In the genomic region with DNA sequence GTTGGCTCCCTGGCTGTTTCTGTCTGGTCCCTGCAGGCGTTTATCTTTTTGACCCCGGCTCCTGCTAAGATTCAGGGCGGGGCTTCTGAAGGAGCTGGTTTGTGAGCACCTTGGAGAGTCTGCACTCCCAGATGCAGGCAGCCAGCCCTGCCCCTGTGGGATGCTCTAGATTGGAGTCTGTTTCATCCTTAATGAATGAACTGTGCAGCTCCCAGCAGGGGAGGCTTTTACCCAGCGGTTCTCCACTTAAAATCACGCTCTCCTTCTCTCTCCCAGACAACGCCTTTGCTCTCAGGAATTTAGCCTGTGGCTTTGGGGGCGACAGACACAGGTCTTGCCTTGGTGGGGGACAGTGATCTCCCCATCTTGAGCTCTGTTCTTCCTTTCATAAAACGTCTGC, we compare ENCODE assay signal across 15 mouse cellular contexts. TPM values are rescaled to one million over a fixed set of nuclear protein-coding genes. Genes with fewer than 3 reads are reported as not detected.
DNase-seq lines count a peak whose midpoint lies in the region; ATAC-seq lines count a peak whose summit lies in the region.
"Had no signal": no experiment of that assay in that cellular context is flagged by ENCODE, and none has a peak within 500 bp of the region (broad histone marks: within the 10 kb centered on the region; RNA-seq: fewer than 3 reads in every experiment).

No protein-coding gene starts in this region.

- H3K4me3 ChIP-seq in hindbrain, embryonic 13.5 days: no peak overlapping the region
- no peak overlapping the region for H3K4me3 ChIP-seq in hindbrain, embryonic 16.5 days (ENCODE audit: low read length)
- H3K4me3 ChIP-seq in forebrain, embryonic 10.5 days: no peak overlapping the region
- H3K4me3 ChIP-seq: heart, embryonic 13.5 days; megakaryocyte, embryonic 14.5 days; neural tube, embryonic 12.5 days had no signal

- ATAC-seq in hindbrain, embryonic 13.5 days (ENCODE audit: low FRiP score): no peak
- no peak for ATAC-seq in hindbrain, embryonic 16.5 days
- ATAC-seq in erythroblast, adult 5-6 weeks (replicated peaks; ENCODE audit: low FRiP score, poor library complexity, severe bottlenecking): no peak

- 0 out of 2 replicates have a peak overlapping the region, but pooled peaks have one; percentile 8 for H3K9ac ChIP-seq in hindbrain, embryonic 13.5 days
- no peak overlapping the region for H3K9ac ChIP-seq in hindbrain, embryonic 16.5 days (ENCODE audit: low read depth, low read length)
- H3K9ac ChIP-seq: heart, embryonic 13.5 days; neural tube, embryonic 12.5 days had no signal

- peak overlapping the region; percentile 60 for H3K27ac ChIP-seq in hindbrain, embryonic 13.5 days
- H3K27ac ChIP-seq in hindbrain, embryonic 16.5 days (ENCODE audit: low read depth, low read length): no peak overlapping the region
- peak overlapping the region; percentile 36 for H3K27ac ChIP-seq in forebrain, embryonic 10.5 days
- H3K27ac ChIP-seq: heart, embryonic 13.5 days; neural tube, embryonic 12.5 days had no signal

- peaks cover 24% of the 10 kb centered on the region for H3K4me1 ChIP-seq in hindbrain, embryonic 13.5 days (replicated peaks)
- H3K4me1 ChIP-seq in hindbrain, embryonic 16.5 days (ENCODE audit: control insufficient read depth, insufficient read depth, low read depth, low read length): peaks cover 9% of the 10 kb centered on the region
- peaks cover 34% of the 10 kb centered on the region for H3K4me1 ChIP-seq in forebrain, embryonic 10.5 days
- H3K4me1 ChIP-seq: heart, embryonic 13.5 days; megakaryocyte, embryonic 14.5 days had no signal

- H3K27me3 ChIP-seq in hindbrain, embryonic 13.5 days: no peaks in the 10 kb centered on the region
- no peaks in the 10 kb centered on the region for H3K27me3 ChIP-seq in hindbrain, embryonic 16.5 days (replicated peaks; ENCODE audit: control insufficient read depth, insufficient read depth, low read length)
- peaks cover 6% of the 10 kb centered on the region; the same call in 1 of the 2 replicates for H3K27me3 ChIP-seq in forebrain, embryonic 10.5 days (ENCODE audit: poor library complexity, severe bottlenecking)
- H3K27me3 ChIP-seq: heart, embryonic 13.5 days; megakaryocyte, embryonic 14.5 days; neural tube, embryonic 12.5 days had no signal

- peak; percentile 23 for DNase-seq in MN1 (ENCODE audit: low spot score)
- DNase-seq in forebrain, embryonic 10.5 days (ENCODE audit: extremely low spot score, low spot score): peak; percentile 36
- peak; percentile 35 for DNase-seq in mesoderm, embryonic 11.5 days (ENCODE audit: low read depth, low spot score)
- DNase-seq in heart, postnatal 10 days: no peak
- DNase-seq in liver: no peak
- DNase-seq: cerebellum, adult 2 months; kidney, adult 8-10 months had no signal

- peak overlapping the region; percentile 7; the same call in 1 of the 2 replicates for H3K4me2 ChIP-seq in hindbrain, embryonic 13.5 days
- no peak overlapping the region for H3K4me2 ChIP-seq in hindbrain, embryonic 16.5 days (ENCODE audit: low read length)
- H3K4me2 ChIP-seq: heart, embryonic 13.5 days; liver, embryonic 11.5 days; neural tube, embryonic 12.5 days had no signal

- no peaks in the 10 kb centered on the region for H3K36me3 ChIP-seq in hindbrain, embryonic 13.5 days
- no peaks in the 10 kb centered on the region for H3K36me3 ChIP-seq in hindbrain, embryonic 16.5 days (ENCODE audit: control insufficient read depth, insufficient read depth, low read length)
- H3K36me3 ChIP-seq in forebrain, embryonic 10.5 days (replicated peaks): no peaks in the 10 kb centered on the region
- H3K36me3 ChIP-seq: heart, embryonic 13.5 days; neural tube, embryonic 12.5 days had no signal

- 3% methylated on average over 8 of the region's 8 CpGs for WGBS in hindbrain, embryonic 13.5 days
- WGBS in hindbrain, embryonic 16.5 days: 1% methylated on average over 8 of the region's 8 CpGs
- WGBS in forebrain, embryonic 10.5 days: 2% methylated on average over 8 of the region's 8 CpGs

- intact Hi-C loops in heart, postnatal 10 days (cut with DNase I): no loop called here

- no peaks in the 10 kb centered on the region for H3K9me3 ChIP-seq in hindbrain, embryonic 13.5 days
- H3K9me3 ChIP-seq in hindbrain, embryonic 16.5 days (ENCODE audit: control insufficient read depth, low read length): no peaks in the 10 kb centered on the region
- H3K9me3 ChIP-seq in forebrain, embryonic 10.5 days: no peaks in the 10 kb centered on the region; the same call in 1 of the 2 replicates
- H3K9me3 ChIP-seq: heart, embryonic 13.5 days; neural tube, embryonic 12.5 days had no signal

RNA-seq across cellular contexts. Expression of a gene that starts 43.3 kb away (rescaled TPM):
- 3.0 and 3.4 TPM in 2 replicates for polyA plus RNA-seq in hindbrain, embryonic 13.5 days (2015; fragmentation: Nextera tagmentation; extraction: Ambion mirVana)
- 3.9 and 4.2 TPM in 2 replicates for polyA plus RNA-seq in hindbrain, embryonic 16.5 days (2015; fragmentation: Nextera tagmentation; extraction: Ambion mirVana)
- polyA plus RNA-seq in forebrain, embryonic 10.5 days (2016; fragmentation: Nextera tagmentation; extraction: Ambion mirVana): 0.20 and 0.27 TPM in 2 replicates
- under 1 TPM in 1 of 2 experiments, not detected in 1; 0.02 TPM for total RNA-seq in heart, postnatal 10 days (2021)
- total RNA-seq in erythroblast, adult 5-6 weeks (2015; ENCODE audit: low replicate concordance): not detected in 2 replicates
- not detected in 2 replicates for total RNA-seq in erythroblast, adult 5-6 weeks (2017; ENCODE audit: low replicate concordance)
- polyA plus RNA-seq: lung, embryonic 16.5 days had no signal

Comparison
In these comparisons a context has a peak if more than half of its experiments do, and no peak if none do; other contexts are left out.
1. DNase-seq: peak in MN1 (single experiment), forebrain, embryonic 10.5 days (single experiment) and mesoderm, embryonic 11.5 days (single experiment); none in heart, postnatal 10 days (0 of 2) and liver (single experiment).